Mouse (Mus musculus) CD4-positive, CD25-positive, alpha-beta regulatory T cell, adult 9 weeks (primary cell): Measurements from ENCODE around the gene Olfr130. TPM values are rescaled to one million over a fixed set of nuclear protein-coding genes. Genes with fewer than 3 reads are reported as not detected.

Experiments
- polyA plus RNA-seq: library from polyadenylated mRNA; unstranded; fragments of 100-300 nt; shearing (Covaris generic); gene quantifications from one replicate; pipeline ENCODE4 v1.2.1, GENCODE M21; 2017

The Olfr130 gene
- not detected for polyA plus RNA-seq

DNA sequence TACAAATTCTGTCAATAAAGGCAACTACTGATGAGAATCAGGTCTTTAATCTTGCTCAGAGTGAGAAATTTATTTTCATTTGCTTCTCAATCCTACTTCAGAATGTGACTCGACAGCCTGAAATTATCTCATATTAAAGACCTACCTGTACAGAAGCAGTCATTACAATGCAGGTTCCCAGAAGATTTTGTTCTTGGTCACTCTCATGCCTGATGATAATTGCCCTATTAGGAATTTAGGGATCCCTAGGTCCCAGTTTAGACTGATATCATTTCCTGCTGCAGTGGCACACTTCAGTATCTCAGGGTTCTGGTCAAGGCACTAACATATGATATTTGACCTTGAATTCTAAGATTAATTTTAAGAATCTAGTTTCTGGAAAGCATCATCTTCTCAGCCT, at the start of gene Olfr130:
Gene Olfr130, plus strand, starts transcription at position 301 of the 400 bp plus-strand sequence.

GRCm38 (mm10) chr17:38059979-38060378, 3.7 kb upstream of the Olfr130 start, which contains the start of gene Olfr129:
TSS of gene Olfr129 (minus strand) at chr17:38060079.

GRCm38 (mm10) chr17:38088593-38088992, 24.9 kb downstream of the Olfr130 start, which contains the start of gene Olfr131:
TSS of gene Olfr131 (minus strand) at chr17:38088693.

Other genes with a start within 250 kb of the Olfr130 start
- not detected for gene Olfr125, start 231.0 kb upstream of the Olfr130 start, polyA plus RNA-seq
- gene Olfr126, start 216.4 kb upstream of the Olfr130 start, polyA plus RNA-seq = not detected
- gene Olfr127, start 163.5 kb upstream of the Olfr130 start, polyA plus RNA-seq = not detected
- gene Olfr128, start 143.4 kb upstream of the Olfr130 start, polyA plus RNA-seq = not detected
- not detected for gene Olfr761, start 110.8 kb upstream of the Olfr130 start, polyA plus RNA-seq
- not detected for gene Olfr129, start 3.8 kb upstream of the Olfr130 start, polyA plus RNA-seq
- gene Olfr131, start 24.8 kb downstream of the Olfr130 start, polyA plus RNA-seq = not detected
- not detected for gene Olfr132, start 70.6 kb downstream of the Olfr130 start, polyA plus RNA-seq
- not detected for gene Olfr133, start 81.4 kb downstream of the Olfr130 start, polyA plus RNA-seq
- not detected for gene Olfr134, start 107.5 kb downstream of the Olfr130 start, polyA plus RNA-seq
- gene Olfr135, start 140.4 kb downstream of the Olfr130 start, polyA plus RNA-seq = not detected
- not detected for gene Olfr138, start 197.1 kb downstream of the Olfr130 start, polyA plus RNA-seq
- gene Olfr137, start 243.6 kb downstream of the Olfr130 start, polyA plus RNA-seq = not detected